24 mouse cellular contexts compared by ENCODE assay signal in genomic region chr17:65675985-65676384, GRCm38 (mm10). TPM values are rescaled to one million over a fixed set of nuclear protein-coding genes. Genes with fewer than 3 reads are reported as not detected.
"Had no signal": no experiment of that assay in that cellular context is flagged by ENCODE, and none has a peak within 500 bp of the region (broad histone marks: within the 10 kb centered on the region; RNA-seq: fewer than 3 reads in every experiment).

No protein-coding gene starts in this region.

- H3K4me1 ChIP-seq: lung, embryonic 15.5 days; midbrain, embryonic 13.5 days; midbrain, embryonic 15.5 days; neural tube, embryonic 15.5 days had no signal

- ATAC-seq: liver, postnatal 0 days; lung, postnatal 0 days; midbrain, embryonic 13.5 days; midbrain, embryonic 15.5 days had no signal

- H3K27ac ChIP-seq: lung, embryonic 15.5 days; midbrain, embryonic 13.5 days; midbrain, embryonic 15.5 days; neural tube, embryonic 13.5 days; neural tube, embryonic 15.5 days had no signal

- H3K4me2 ChIP-seq: lung, embryonic 15.5 days; midbrain, embryonic 11.5 days; midbrain, embryonic 13.5 days; midbrain, embryonic 15.5 days; neural tube, embryonic 13.5 days; neural tube, embryonic 15.5 days had no signal

- H3K9me3 ChIP-seq: lung, embryonic 15.5 days; megakaryocyte, embryonic 14.5 days; midbrain, embryonic 13.5 days; midbrain, embryonic 15.5 days; neural tube, embryonic 13.5 days; neural tube, embryonic 15.5 days had no signal

- H3K4me3 ChIP-seq: lung, embryonic 15.5 days; megakaryocyte, embryonic 14.5 days; midbrain, embryonic 13.5 days; midbrain, embryonic 15.5 days; neural tube, embryonic 13.5 days; neural tube, embryonic 15.5 days had no signal

- H3K9ac ChIP-seq: liver, postnatal 0 days; lung, embryonic 15.5 days; midbrain, embryonic 13.5 days; midbrain, embryonic 15.5 days; neural tube, embryonic 13.5 days; neural tube, embryonic 15.5 days had no signal

- H3K27me3 ChIP-seq: lung, embryonic 15.5 days; midbrain, embryonic 13.5 days; midbrain, embryonic 15.5 days; neural tube, embryonic 13.5 days; neural tube, embryonic 15.5 days had no signal

- DNase-seq: liver, postnatal 0 days; lung, adult 2 months; lung, postnatal 14 days; lung, postnatal 36 days; retina, postnatal 1 day; right cerebral cortex, adult 18-20 months; right cerebral cortex, postnatal 25 days; right cerebral cortex, postnatal 4 days; spleen, adult 18-20 months; thymus, adult 18-20 months; thymus, postnatal 14 days; thymus, postnatal 36 days had no signal

- H3K36me3 ChIP-seq: lung, embryonic 15.5 days; midbrain, embryonic 15.5 days; neural tube, embryonic 13.5 days; neural tube, embryonic 15.5 days had no signal

RNA-seq across cellular contexts. Expression of gene Txndc2, which starts 34.0 kb away (rescaled TPM):
- total RNA-seq: midbrain, postnatal 0 days had no signal
- polyA plus RNA-seq: liver, postnatal 0 days; lung, embryonic 15.5 days; midbrain, embryonic 13.5 days; midbrain, postnatal 0 days; neural tube, embryonic 13.5 days; small intestine, adult 2 months; stomach, embryonic 14.5 days; stomach, embryonic 16.5 days had no signal
